Mouse (Mus musculus) lung, adult 2 months (tissue): Measurements from ENCODE around the gene Reep3. TPM values are rescaled to one million over a fixed set of nuclear protein-coding genes. Genes with fewer than 3 reads are reported as not detected.
A peak's percentile ranks its signal among the peaks of the same experiment; 100 is the strongest.

Experiments
- DNase-seq: peaks from one replicate; pipeline ENCODE4 v3.0.0; 2022
- H3K4me1 ChIP-seq: fragments of 200-500 bp; 2 replicates; pipeline ENCODE4 v1.6.1; 2011; ENCODE audit warnings: low read length; ENCODE audit not compliant: control insufficient read depth, insufficient read depth
- H3K4me3 ChIP-seq: fragments of 200-500 bp; replicated peaks from 2 replicates; pipeline ENCODE3; 2011; ENCODE audit warnings: low read depth, mild to moderate bottlenecking, control low read depth, low read length; ENCODE audit errors: extremely low read depth
- CTCF ChIP-seq: fragments of 200-500 bp; IDR thresholded peaks from 2 replicates; pipeline ENCODE4 v1.5.1; 2011; ENCODE audit warnings: mild to moderate bottlenecking, low read length, control low read depth; ENCODE audit not compliant: insufficient read depth
- POLR2A ChIP-seq: fragments of 200-500 bp; IDR thresholded peaks from 2 replicates; pipeline ENCODE4 v1.6.1; 2011; ENCODE audit warnings: low read depth, mild to moderate bottlenecking, control low read depth, low read length, borderline replicate concordance; ENCODE audit errors: extremely low read depth
- WGBS: fragments of 180-500 bp; shearing (Covaris S2); methylation state at CpG from one replicate; pipeline ENCODE4 v1.1.7; 2018; 5-methylcytosine and 5-hydroxymethylcytosine counted together
- polyA plus RNA-seq: library from polyadenylated mRNA; depleted of rRNA; stranded (reverse); fragments of >200 nt; gene quantifications from 2 replicates; pipeline ENCODE4 v1.2.3, GENCODE M21; 2012; rRNA removed

Reep3 gene
- 16.7 and 26.5 TPM in 2 replicates for polyA plus RNA-seq

DNA sequence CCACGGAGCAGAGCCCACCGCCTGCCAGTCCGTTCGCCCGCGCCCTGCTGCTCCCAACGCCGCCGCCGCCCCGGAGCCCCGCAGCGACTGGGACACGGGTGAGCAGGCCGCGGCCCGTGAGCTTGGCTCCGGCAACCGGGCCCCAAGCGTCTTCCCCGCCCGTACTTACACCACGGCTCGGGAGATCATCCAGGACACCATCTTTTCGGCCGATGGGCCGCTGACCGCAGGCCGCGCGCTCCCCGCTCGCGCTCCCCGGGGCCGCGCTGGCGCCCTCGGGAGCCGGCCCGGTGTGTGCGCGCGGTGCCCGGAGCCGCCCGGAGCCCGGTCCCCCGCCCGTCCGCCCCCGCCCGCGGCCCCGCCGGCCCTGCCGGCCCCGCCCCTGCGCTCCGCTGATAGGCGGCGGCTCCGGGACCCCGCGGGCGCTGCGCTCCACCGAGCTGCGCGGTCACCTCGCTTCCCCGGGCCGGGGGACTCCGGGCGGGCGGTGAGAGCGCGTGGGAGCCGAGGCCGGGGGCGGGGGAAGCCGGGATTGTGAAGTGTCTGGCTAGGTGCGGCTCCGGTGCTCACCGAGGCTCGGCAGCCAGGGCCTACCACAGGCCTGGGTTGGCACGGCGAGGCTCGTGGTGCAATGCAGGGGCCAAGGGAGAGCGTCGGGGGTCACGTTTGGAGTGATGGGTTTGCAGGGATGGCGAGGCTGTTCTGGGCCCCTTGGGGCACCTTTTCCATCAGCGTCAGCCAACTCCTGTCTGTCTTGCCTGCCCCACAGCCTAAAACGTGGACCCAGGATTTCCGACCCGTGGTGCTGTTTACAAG, at the start of gene Reep3:
TSS of gene Reep3 (minus strand) at position 325 of the 816 bp plus-strand sequence.
- DNase-seq: peak; percentile 83
- TF ChIP-seq CTCF (no peak), POLR2A (peak; percentile 35; the same call in 1 of the 2 replicates)
- peak within 1 kb of the TSS; percentile 85 for H3K4me3 ChIP-seq
- WGBS: under 1% methylated on average over 96 of the region's 97 CpGs
- H3K4me1 ChIP-seq: peaks cover 24% of the 10 kb centered on the region

DNA sequence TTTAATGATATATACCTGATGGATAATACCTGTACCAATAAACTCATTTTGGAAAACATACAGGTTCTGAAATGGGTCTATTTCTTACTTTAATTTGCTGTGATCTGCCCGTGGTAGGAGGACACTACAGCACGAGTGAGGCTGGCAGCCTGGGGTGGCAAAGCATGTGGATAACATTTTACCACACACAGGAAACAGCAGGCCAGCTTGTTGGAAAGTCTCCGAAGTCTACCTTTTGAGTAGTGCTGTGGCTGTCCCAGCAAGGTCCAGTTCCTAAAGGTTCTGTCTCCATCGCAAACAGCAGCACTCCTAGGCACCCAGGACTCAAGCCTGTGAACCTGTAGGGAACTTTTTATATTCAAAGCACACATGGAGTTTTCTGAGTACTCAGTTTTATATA, 48.9 kb upstream of the Reep3 start:
- Histone ChIP-seq H3K4me3 (no peak overlapping the region), H3K4me1 (peaks cover 5% of the 10 kb centered on the region; the same call in 1 of the 2 replicates)
- no peak for DNase-seq
- TF ChIP-seq CTCF (no peak), POLR2A (no peak)
- WGBS: 69% methylated on average over 4 of the region's 4 CpGs

DNA sequence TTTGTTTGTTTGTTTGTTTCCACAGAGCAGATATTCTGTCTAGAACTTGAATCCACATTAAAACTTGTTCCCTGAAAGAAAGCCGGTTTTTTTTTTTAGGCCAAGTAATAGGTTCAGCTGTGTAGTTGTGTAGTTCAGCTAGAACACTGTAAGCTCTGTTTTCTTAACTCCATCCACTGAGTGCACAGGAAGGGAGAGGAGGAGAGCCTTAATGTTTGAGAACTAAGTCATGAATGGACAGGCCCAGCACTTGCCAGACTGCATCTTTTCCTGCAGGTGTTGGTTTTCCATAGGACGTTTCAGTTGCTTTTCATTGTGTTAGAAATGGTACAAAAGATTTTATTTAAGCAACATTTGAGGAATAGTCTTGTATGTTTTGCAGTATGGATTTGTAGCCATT, 47.5 kb upstream of the Reep3 start:
- H3K4me1 ChIP-seq: peaks cover 5% of the 10 kb centered on the region; the same call in 1 of the 2 replicates
- WGBS: 58% methylated on average over 2 of the region's 2 CpGs
- DNase-seq: no peak
- no peak for TF ChIP-seq POLR2A
- TF ChIP-seq CTCF: no peak
- no peak overlapping the region for H3K4me3 ChIP-seq

DNA sequence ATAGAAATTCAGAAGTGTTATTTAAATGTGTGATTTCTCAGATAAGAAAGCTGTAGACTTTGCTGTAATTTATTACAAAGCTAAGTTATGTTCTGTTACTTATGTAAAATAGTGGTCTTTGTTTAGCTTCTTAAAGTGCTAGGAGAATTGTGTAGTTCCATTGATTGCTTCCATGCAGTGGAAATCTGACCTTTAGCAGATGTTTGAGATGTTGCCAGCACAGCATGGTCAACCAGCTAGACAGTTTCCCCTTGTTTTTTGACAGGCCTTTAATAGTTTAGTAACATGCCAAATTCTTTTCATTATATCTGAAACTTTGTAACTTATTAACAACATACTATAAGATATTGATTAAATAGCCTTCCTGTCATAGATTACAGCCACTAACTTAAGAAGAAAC, 46.9 kb upstream of the Reep3 start:
- no peak for DNase-seq
- H3K4me1 ChIP-seq: peaks cover 5% of the 10 kb centered on the region; the same call in 1 of the 2 replicates
- TF ChIP-seq POLR2A: no peak
- no peak for TF ChIP-seq CTCF
- no peak overlapping the region for H3K4me3 ChIP-seq

DNA sequence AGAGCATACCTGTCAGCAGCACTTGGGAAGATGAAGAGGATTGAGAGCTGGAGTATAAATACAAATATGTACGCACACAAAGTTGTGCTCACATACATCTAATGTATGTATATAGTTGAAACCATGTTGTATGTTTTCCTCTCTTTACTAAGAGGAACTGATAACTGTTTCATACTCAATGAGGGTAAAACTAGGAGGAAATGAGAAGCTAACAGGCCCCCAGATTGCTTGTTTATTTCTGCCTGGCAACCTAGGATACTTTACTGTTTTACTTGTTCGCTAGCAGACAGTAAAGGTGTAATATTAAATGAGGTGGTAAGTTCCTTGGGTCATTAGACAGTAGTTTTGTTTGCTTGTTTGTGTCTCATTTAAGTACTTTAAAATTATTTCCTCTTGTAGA, 40.7 kb upstream of the Reep3 start:
- DNase-seq: no peak
- Histone ChIP-seq H3K4me1 (no peaks in the 10 kb centered on the region; the same call in 1 of the 2 replicates), H3K4me3 (no peak overlapping the region)
- TF ChIP-seq POLR2A: no peak
- no peak for TF ChIP-seq CTCF
- 78% methylated on average over 2 of the region's 2 CpGs for WGBS

DNA sequence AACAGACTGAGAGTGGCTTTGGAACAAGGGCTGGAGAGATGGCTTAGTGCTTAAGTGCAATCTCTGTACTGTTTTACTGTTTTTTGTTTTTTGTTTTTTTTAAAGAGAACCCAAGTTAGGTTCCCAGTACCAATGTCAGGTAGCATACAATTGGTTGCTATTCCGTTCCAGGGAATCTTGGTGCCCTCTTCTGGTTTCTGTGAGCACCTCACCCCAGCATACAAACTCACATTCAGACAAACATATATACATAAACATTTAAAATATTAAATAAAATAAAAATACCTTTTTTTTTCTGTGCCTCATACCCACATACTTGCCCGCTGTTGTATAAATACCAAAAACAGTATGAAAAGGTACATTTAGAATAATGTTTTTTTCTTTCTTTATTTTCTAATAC, 37.6 kb upstream of the Reep3 start:
- 97% methylated on average over 2 of the region's 2 CpGs for WGBS
- H3K4me1 ChIP-seq: no peaks in the 10 kb centered on the region; the same call in none of the 2 replicates
- no peak for TF ChIP-seq CTCF
- TF ChIP-seq POLR2A: no peak
- no peak overlapping the region for H3K4me3 ChIP-seq
- DNase-seq: no peak

DNA sequence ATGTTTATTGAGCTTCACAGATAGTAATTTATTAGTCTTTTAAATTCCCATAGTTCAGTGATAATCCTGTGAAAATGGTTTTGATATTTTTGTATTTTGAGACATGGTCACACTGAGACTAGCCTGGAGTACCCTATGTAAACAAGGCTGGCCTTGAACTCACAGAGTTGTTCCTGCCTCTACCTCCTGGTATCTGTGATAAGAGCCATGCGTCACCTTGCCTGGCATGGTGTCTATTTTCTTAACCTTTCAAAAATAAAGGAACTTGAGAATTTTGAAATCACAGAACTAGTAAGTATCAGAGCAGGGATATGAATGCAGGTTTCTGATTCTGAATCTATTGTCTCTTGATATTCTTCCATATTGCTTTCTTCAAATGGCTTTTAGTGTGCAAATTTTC, 35.0 kb upstream of the Reep3 start:
- TF ChIP-seq CTCF (no peak), POLR2A (no peak)
- WGBS: 55% methylated on average over 1 of the region's 1 CpGs
- DNase-seq: no peak
- Histone ChIP-seq H3K4me3 (no peak overlapping the region), H3K4me1 (no peaks in the 10 kb centered on the region; the same call in 1 of the 2 replicates)

DNA sequence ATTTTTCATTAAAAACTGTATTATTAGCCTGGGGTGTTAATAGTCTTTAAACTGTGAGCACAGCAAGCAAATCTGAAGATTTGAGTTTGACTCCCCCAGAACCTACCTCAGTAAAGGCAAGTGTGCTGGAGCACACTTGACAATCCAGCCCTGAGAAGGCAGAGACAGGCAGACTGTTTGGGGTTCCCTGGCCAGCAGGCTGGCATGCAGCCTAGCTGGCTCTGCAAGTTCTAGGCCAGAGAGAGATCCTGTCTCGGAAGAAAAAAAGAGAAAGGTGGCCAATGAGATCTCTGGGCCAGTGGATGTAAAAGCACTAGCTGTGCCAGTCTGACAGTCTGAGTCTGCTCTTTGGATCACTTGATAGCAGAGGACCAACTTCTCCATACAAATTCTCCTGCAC, 32.8 kb upstream of the Reep3 start:
- no peak for TF ChIP-seq POLR2A
- TF ChIP-seq CTCF: no peak
- WGBS: 7% methylated on average over 1 of the region's 1 CpGs
- no peak for DNase-seq

DNA sequence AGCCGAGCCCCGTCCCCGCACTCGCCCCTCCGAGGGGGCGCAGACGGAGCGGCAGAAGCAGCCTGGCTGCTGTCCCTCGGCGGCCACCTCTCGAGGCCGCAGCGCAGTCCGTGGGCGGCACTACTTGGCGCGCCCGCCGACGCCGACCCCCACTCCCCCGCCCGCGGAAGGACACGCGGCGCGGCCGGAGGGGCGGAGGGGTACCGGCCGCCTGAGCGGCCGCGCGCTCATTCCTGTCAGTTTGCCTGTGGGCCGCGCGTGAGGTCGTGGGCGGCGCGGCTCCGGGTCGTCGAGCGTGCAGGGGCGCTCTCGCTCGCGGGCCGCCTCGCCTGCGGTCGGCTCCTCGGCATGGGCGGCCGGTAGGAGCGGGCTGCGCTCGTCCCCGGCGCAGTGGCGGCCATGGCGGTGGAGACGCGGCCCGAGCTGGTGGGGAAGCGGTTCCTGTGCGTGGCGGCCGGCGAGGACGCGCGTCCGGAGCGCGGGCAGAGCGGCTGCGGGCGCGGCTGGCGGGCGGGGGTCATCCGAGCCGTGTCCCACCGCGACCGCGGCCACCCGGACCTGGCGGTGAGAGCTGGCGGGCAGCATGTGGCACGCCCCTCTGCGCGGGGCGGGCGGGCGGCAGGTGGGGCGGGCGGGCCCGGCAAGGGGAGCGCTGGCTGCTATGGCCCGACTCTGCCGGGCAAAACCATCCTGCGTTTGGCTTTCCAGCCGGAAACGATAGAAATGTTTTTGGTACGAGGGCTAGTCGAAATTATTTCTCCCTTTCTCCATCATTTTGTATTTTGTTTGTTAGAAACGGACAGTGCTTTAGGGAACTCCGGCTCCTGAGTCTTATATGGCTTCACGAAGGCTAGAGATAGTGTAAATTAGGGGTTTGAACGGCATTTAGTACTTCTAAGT, 30.4 kb upstream of the Reep3 start:
- WGBS: 2% methylated on average over 114 of the region's 115 CpGs
- TF ChIP-seq POLR2A: no peak
- no peak for TF ChIP-seq CTCF
- DNase-seq: peak; percentile 57
- H3K4me3 ChIP-seq: peak overlapping the region; percentile 73
- H3K4me1 ChIP-seq: peaks cover 3% of the 10 kb centered on the region

More for the DNA sequence above, 32.8 kb upstream of the Reep3 start:
- Histone ChIP-seq H3K4me1 (no peaks in the 10 kb centered on the region; the same call in 1 of the 2 replicates), H3K4me3 (no peak overlapping the region)
